Mouse (Mus musculus): Measurements from ENCODE around the gene Abraxas2.

Gene Abraxas2

GRCm38 (mm10) chr7:132859042-132859958, at the start of gene Abraxas2:
Abraxas2 (plus strand) TSS chr7:132859225.
- peak; percentile 89 to 92 for DNase-seq

GRCm38 (mm10) chr7:132809721-132810120, 49.3 kb upstream of the Abraxas2 start:
- DNase-seq = no peak

GRCm38 (mm10) chr7:132810368-132810767, 48.7 kb upstream of the Abraxas2 start:
- peak in 1 of 2 experiments; percentile 56 for DNase-seq

- DNase-seq = peak; percentile 90 to 93
Observed at GRCm38 (mm10) chr7:132810879-132811278, 48.1 kb upstream of the Abraxas2 start.

- no peak for DNase-seq
Observed at GRCm38 (mm10) chr7:132811716-132812618, 47.1 kb upstream of the Abraxas2 start.

- peak in 1 of 2 experiments; percentile 38 for DNase-seq
Observed at GRCm38 (mm10) chr7:132812619-132813415, 46.2 kb upstream of the Abraxas2 start.

- DNase-seq = peak; percentile 62 to 73
Observed at GRCm38 (mm10) chr7:132813416-132814088, 45.5 kb upstream of the Abraxas2 start, which contains the start of gene Fam53b. Fam53b (minus strand) TSS chr7:132813886.

- no peak for DNase-seq
Observed at GRCm38 (mm10) chr7:132814089-132814450, 45.0 kb upstream of the Abraxas2 start.

- no peak for DNase-seq
Observed at GRCm38 (mm10) chr7:132815081-132815480, 43.9 kb upstream of the Abraxas2 start.

GRCm38 (mm10) chr7:132816528-132816927, 42.5 kb upstream of the Abraxas2 start:
- no peak for DNase-seq

GRCm38 (mm10) chr7:132817056-132817455, 42.0 kb upstream of the Abraxas2 start:
- no peak for DNase-seq

GRCm38 (mm10) chr7:132820692-132821091, 38.3 kb upstream of the Abraxas2 start:
- DNase-seq = no peak

GRCm38 (mm10) chr7:132823832-132824231, 35.2 kb upstream of the Abraxas2 start:
- no peak for DNase-seq

- no peak for DNase-seq
Observed at GRCm38 (mm10) chr7:132824346-132825022, 34.5 kb upstream of the Abraxas2 start.

GRCm38 (mm10) chr7:132830955-132831354, 28.1 kb upstream of the Abraxas2 start:
- DNase-seq = no peak

GRCm38 (mm10) chr7:132841287-132841686, 17.7 kb upstream of the Abraxas2 start:
- no peak for DNase-seq

- no peak for DNase-seq
Observed at GRCm38 (mm10) chr7:132842455-132842854, 16.6 kb upstream of the Abraxas2 start.

GRCm38 (mm10) chr7:132843152-132843551, 15.9 kb upstream of the Abraxas2 start:
- DNase-seq = no peak

GRCm38 (mm10) chr7:132852173-132852844, 6.7 kb upstream of the Abraxas2 start, which contains the start of gene Eef1akmt2:
Eef1akmt2 (minus strand) TSS chr7:132852673.
- DNase-seq = peak; percentile 83 to 85

GRCm38 (mm10) chr7:132853361-132853760, 5.7 kb upstream of the Abraxas2 start:
- no peak for DNase-seq

GRCm38 (mm10) chr7:132853946-132854345, 5.1 kb upstream of the Abraxas2 start:
- DNase-seq = no peak
